Mouse (Mus musculus) C2C12 (cell line): Measurements from ENCODE around the gene C4b. TPM values are rescaled to one million over a fixed set of nuclear protein-coding genes. Genes with fewer than 3 reads are reported as not detected.
"Not testable (repeated sequence)": the region's sequence is repeated elsewhere in the genome, so short reads cannot be mapped to it uniquely, and the experiment has no call there.

Source experiments
- H3K27me3 ChIP-seq: one replicate; pipeline ENCODE4 v1.6.1; 2011; ENCODE audit not compliant: control insufficient read depth, insufficient read depth, insufficient read length
- H3K36me3 ChIP-seq: one replicate; pipeline ENCODE4 v1.6.1; 2011; ENCODE audit not compliant: control insufficient read depth, insufficient read depth
- H3K4me3 ChIP-seq: one replicate; pipeline ENCODE4 v1.5.1; 2011; ENCODE audit warnings: mild to moderate bottlenecking, control low read depth; ENCODE audit not compliant: poor library complexity, insufficient read depth, severe bottlenecking
- H3K79me2 ChIP-seq: one replicate; pipeline ENCODE4 v1.6.1; 2011; ENCODE audit not compliant: control insufficient read depth, insufficient read depth
- H3K79me3 ChIP-seq: one replicate; pipeline ENCODE4 v1.6.1; 2011; ENCODE audit warnings: low read depth, control low read depth
- H3ac ChIP-seq: one replicate; pipeline ENCODE3; 2011; ENCODE audit warnings: low read depth; ENCODE audit not compliant: control insufficient read depth, insufficient read length
- CEBPB ChIP-seq: IDR thresholded peaks from one replicate; pipeline ENCODE4 v1.6.1; 2011; ENCODE audit warnings: low read depth, mild to moderate bottlenecking, control low read depth, moderate library complexity
- CTCF ChIP-seq: IDR thresholded peaks from one replicate; pipeline ENCODE4 v1.5.1; 2011; ENCODE audit not compliant: control insufficient read depth, insufficient read depth, insufficient read length
- FOSL1 ChIP-seq: IDR thresholded peaks from one replicate; pipeline ENCODE4 v1.8.0; 2011; ENCODE audit warnings: mild to moderate bottlenecking, low read length; ENCODE audit not compliant: poor library complexity, insufficient read depth, severe bottlenecking
- MAX ChIP-seq: IDR thresholded peaks from one replicate; pipeline ENCODE4 v1.6.1; 2011; ENCODE audit warnings: mild to moderate bottlenecking, control low read depth
- MYOD1 ChIP-seq: IDR thresholded peaks from one replicate; pipeline ENCODE4 v1.6.1; 2011; ENCODE audit warnings: low read depth; ENCODE audit not compliant: control insufficient read depth, insufficient read length
- MYOG ChIP-seq: IDR thresholded peaks from one replicate; pipeline ENCODE4 v1.6.1; 2011; ENCODE audit not compliant: control insufficient read depth, insufficient read length; ENCODE audit errors: extremely low read depth
- USF1 ChIP-seq: IDR thresholded peaks from one replicate; pipeline ENCODE4 v1.6.1; 2011; ENCODE audit warnings: low read depth, mild to moderate bottlenecking, control low read depth, moderate library complexity
- long read RNA-seq, 2 experiments: library from polyadenylated mRNA; unstranded; transcript quantifications; one replicate each; pipeline ENCODE4 v2.0.0; 2019 to 2020
- polyA plus RNA-seq: library from polyadenylated mRNA; unstranded; fragments of >200 nt; fragmentation: generic; extraction: Trizol; gene quantifications from one replicate; pipeline ENCODE4 v1.2.1, GENCODE M21; 2012; ENCODE audit warnings: missing spikeins

C4b gene
- not detected for polyA plus RNA-seq
- long read RNA-seq, experiment 1: 0 reads
- long read RNA-seq, experiment 2: 0 reads

DNA sequence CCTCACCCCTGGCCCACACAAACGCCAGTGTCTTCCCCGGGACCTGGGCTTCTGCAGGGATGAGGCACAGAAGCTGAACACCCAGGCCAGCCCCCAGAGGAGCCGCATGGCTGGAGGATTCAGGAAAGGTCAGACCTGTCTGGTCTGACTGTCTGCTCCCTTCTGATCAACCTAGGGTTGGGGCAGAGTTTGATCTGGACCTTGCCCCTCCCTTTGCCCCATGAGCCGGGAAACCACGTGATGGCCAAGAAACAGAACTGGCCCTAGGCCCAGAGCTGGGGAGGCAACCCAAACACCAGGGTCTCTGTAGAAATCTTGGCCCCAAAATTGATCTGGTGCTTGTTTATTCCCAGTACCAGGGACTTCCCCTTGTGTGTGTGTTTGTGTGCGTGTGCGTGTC is at the start of gene C4b:
Gene C4b (minus strand): TSS at position 164 of the 400 bp plus-strand sequence.
- Histone ChIP-seq H3K79me3 (no peaks in the 10 kb centered on the region), H3K36me3 (no peaks in the 10 kb centered on the region), H3K79me2 (no peaks in the 10 kb centered on the region), H3K27me3 (peaks cover 19% of the 10 kb centered on the region), H3K4me3 (no peak within 1 kb of the TSS), H3ac (no peak within 1 kb of the TSS)
- no peak for TF ChIP-seq USF1
- TF ChIP-seq FOSL1: no peak
- no peak for TF ChIP-seq CEBPB
- no peak for TF ChIP-seq MAX
- no peak for TF ChIP-seq MYOD1
- no peak for TF ChIP-seq CTCF
- TF ChIP-seq MYOG: no peak

DNA sequence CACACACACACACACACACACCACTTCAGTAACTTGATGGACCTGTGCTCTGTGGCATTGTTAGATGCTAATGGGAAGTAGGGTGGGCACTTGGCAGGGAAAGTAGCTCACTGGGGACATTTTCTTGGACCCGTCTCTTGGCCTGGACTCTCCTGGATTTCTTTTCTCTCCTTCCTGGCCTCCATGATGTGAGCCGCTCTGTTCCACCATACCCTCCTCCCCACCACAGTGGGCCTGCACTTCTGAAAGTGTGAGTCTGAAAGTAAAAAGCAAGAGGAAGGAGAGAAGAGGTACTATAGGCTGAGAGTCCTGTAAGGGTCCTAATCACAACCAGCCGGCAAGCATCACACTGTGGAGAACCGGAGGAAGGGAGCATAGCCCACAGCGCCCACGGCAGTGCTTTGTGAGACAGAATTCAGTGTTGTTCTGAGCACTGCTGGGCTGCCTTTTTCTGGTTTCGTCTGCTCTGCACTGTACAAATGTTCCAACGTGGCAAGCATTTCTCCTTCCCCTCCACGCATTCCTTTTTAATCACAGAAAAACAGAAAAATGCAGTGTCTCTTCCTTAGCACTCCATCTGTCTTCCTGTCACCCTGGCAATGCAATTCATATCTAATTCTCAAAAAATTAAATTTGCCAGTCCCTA is 34.1 kb upstream of the C4b start:
- Histone ChIP-seq H3ac (no peak overlapping the region), H3K36me3 (no peaks in the 10 kb centered on the region), H3K4me3 (no peak overlapping the region), H3K79me3 (no peaks in the 10 kb centered on the region), H3K79me2 (no peaks in the 10 kb centered on the region), H3K27me3 (peaks cover 31% of the 10 kb centered on the region)
- no peak for TF ChIP-seq CTCF
- no peak for TF ChIP-seq CEBPB
- TF ChIP-seq MYOG: no peak

DNA sequence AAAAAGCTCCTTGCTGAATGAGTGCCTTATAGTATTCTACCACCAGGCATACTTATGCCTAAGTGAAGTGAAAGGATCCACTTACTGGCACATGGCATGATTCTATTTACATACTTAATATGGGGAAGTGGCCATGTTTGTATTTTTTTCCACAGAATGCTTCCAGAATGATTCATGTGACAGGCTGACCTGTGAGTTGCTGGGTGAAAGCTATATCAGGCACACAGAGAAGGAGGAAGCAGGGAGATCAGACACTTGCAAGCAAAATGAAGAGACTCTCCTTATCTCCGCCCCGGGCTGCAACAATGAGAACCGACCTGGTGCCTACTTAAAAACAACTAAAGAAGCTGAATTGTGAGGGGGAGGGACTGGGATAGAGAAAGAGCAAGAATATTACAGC is 17.8 kb upstream of the C4b start:
- H3K79me2 ChIP-seq: no peaks in the 10 kb centered on the region
- no peaks in the 10 kb centered on the region for H3K36me3 ChIP-seq
- no peak for TF ChIP-seq MYOG
- no peak for TF ChIP-seq CEBPB
- no peak for TF ChIP-seq FOSL1
- TF ChIP-seq MYOD1: no peak
- no peak for TF ChIP-seq CTCF
- TF ChIP-seq MAX: no peak
- no peak for TF ChIP-seq USF1
- H3K4me3 ChIP-seq: no peak overlapping the region
- no peaks in the 10 kb centered on the region for H3K27me3 ChIP-seq
- H3K79me3 ChIP-seq: no peaks in the 10 kb centered on the region
- H3ac ChIP-seq: no peak overlapping the region

DNA sequence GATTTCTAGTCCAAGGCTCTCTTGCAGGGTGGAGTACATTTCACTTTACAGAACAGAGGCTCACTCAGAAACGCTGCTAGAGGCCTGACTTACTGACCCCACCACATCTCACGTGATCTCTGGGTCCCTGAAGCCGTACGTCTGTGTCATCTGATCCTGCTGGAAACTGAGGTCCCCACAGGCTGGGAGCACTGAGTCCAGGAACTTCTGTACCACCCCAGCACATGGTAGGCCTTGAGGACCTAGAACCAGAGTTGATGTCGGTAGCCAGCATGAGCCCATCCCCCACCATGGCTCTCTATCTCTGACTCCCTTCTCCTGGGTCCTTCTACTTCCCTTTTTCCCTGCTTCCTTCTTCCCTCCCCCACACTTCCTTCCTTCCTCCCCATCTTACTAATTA is 2.8 kb upstream of the C4b start:
- no peak for TF ChIP-seq FOSL1
- TF ChIP-seq MAX: no peak
- TF ChIP-seq MYOD1: no peak
- TF ChIP-seq USF1: no peak
- TF ChIP-seq CEBPB: no peak
- no peak for TF ChIP-seq MYOG
- no peak for TF ChIP-seq CTCF
- peaks cover 9% of the 10 kb centered on the region for H3K27me3 ChIP-seq

DNA sequence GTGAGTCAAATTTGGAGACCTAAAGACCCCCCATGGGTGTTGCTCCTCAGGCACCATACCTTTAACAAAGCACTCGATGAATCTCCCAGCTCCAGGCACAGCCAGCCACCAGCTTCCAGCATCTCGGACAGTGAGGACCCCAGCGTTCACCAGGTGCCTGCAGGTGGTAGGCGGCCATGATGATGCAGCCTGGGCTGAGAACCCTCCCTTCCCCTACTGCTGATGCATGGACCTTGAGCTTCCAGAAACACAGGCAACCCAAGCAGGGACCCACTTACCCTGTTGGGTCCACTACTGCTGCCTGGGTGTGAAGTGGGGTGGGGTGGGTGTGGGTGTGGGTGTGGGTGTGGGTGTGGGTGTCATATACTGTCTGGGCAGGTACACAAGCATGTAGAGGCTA is 1.5 kb upstream of the C4b start:
- not testable (repeated sequence) for H3K79me2 ChIP-seq

More for the DNA sequence above, 2.8 kb upstream of the C4b start:
- no peaks in the 10 kb centered on the region for H3K79me3 ChIP-seq
- H3K4me3 ChIP-seq: no peak overlapping the region
- H3ac ChIP-seq: no peak overlapping the region
- no peaks in the 10 kb centered on the region for H3K79me2 ChIP-seq
- H3K36me3 ChIP-seq: no peaks in the 10 kb centered on the region

DNA sequence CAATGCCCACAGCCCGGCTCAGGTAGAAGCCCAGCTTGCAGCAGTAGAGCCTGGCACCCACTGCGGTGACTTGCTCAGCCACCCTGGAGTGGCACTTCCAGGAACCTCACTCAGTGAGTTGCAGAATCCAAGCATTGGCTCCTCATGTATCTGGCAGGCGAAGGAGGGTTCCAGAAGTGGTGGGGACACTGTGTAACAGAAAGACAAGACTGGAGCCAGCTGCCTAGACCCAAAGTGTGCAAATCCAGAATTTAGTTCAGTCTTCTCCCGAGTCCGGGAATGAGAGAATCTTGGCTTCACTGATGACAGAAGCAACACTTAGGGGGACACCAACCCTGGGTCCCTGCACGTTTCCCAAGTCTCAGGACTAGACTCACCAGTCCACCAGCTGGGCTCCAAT is 929 bp upstream of the C4b start:
- H3K4me3 ChIP-seq, H3K36me3 ChIP-seq: not testable (repeated sequence)

More for the DNA sequence above, 1.5 kb upstream of the C4b start:
- H3K27me3 ChIP-seq: peaks cover 11% of the 10 kb centered on the region
- H3K4me3 ChIP-seq, H3K36me3 ChIP-seq, H3K79me3 ChIP-seq, H3ac ChIP-seq: not testable (repeated sequence)

More for the DNA sequence above, 929 bp upstream of the C4b start:
- H3ac ChIP-seq, H3K79me2 ChIP-seq, H3K79me3 ChIP-seq: not testable (repeated sequence)
- peaks cover 14% of the 10 kb centered on the region for H3K27me3 ChIP-seq
